Mouse (Mus musculus): ENCODE results near the gene Pwwp2b. TPM values are rescaled to one million over a fixed set of nuclear protein-coding genes. Genes with fewer than 3 reads are reported as not detected.

Pwwp2b gene
- polyA plus RNA-seq, 1 experiment from 2014 or later, result 3.7 TPM

GRCm38 (mm10) chr7:139313413-139313812, 65.1 kb downstream of the Pwwp2b start:
- Histone ChIP-seq H3K27me3 (ENCODE audit: poor library complexity, severe bottlenecking) (peaks cover 41% of the 10 kb centered on the region), H3K9me3 (no peaks in the 10 kb centered on the region), H3K4me1 (peaks cover 41% of the 10 kb centered on the region), H3K4me3 (no peak overlapping the region), H3K36me3 (replicated peaks) (no peaks in the 10 kb centered on the region), H3K27ac (no peak overlapping the region)
- 86% methylated on average over 5 of the region's 5 CpGs for WGBS
- no peak for DNase-seq (ENCODE audit: extremely low spot score, low spot score)

DNA sequence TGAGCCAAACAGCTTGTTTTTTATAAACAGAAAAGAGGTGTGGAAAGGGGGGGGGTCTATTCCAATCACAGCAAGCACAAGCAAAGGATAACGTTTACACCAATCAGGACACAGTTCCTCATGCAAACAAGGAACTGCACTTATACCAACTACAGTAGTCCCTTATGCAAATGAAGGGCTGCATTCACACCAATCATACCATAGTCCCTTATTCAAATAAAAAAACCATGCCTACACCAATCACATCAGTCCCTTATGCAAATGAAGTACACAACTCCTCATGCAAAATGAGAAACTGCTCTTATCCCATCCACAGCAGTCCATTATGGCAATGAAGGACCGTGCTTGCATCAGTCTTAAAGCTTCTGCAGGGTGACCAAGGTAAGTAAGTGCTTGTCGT, 66.4 kb downstream of the Pwwp2b start:
- Histone ChIP-seq H3K27ac (no peak overlapping the region), H3K4me3 (no peak overlapping the region), H3K36me3 (replicated peaks) (no peaks in the 10 kb centered on the region), H3K9me3 (no peaks in the 10 kb centered on the region), H3K4me1 (peaks cover 50% of the 10 kb centered on the region), H3K27me3 (ENCODE audit: poor library complexity, severe bottlenecking) (peaks cover 28% of the 10 kb centered on the region)
- 92% methylated on average over 3 of the region's 3 CpGs for WGBS
- DNase-seq (ENCODE audit: extremely low spot score, low spot score), result no peak

DNA sequence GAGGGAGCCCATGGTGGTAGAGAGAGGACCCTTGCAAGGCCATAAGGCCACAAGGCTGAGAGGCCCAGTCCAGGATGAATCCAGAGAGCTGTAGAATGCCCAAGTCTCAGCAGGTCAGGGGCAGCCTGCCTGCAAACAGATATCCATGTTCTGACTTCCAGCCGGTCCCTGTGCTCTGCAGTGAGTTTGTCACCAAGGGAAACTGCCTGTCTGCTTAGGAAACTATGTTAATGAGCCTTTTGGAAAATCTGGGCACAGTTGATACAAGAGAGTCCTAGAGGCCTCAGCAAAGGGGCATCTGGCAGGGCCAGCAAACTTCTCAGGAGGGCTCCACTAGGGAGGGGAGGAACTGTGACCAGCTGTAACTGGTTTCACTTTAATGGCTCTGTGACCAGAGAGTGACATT, 70.7 kb downstream of the Pwwp2b start:
- H3K27ac ChIP-seq, result no peak overlapping the region
- 70% methylated on average over 1 of the region's 1 CpGs for WGBS
- H3K36me3 ChIP-seq (replicated peaks), result no peaks in the 10 kb centered on the region

More for the DNA sequence above, 70.7 kb downstream of the Pwwp2b start:
- H3K4me3 ChIP-seq, result no peak overlapping the region
- H3K27me3 ChIP-seq (ENCODE audit: poor library complexity, severe bottlenecking), result peaks cover 7% of the 10 kb centered on the region; the same call in 1 of the 2 replicates
- no peaks in the 10 kb centered on the region for H3K9me3 ChIP-seq
- H3K4me1 ChIP-seq, result peaks cover 29% of the 10 kb centered on the region
- DNase-seq (ENCODE audit: extremely low spot score, low spot score), result no peak

Other genes starting within 250 kb of the Pwwp2b start
- gene Dpysl4, start 162.5 kb upstream of the Pwwp2b start, polyA plus RNA-seq (2016; fragmentation: Nextera tagmentation; extraction: Ambion mirVana), result 72.5 and 76.5 TPM in 2 replicates
- 5.1 and 7.1 TPM in 2 replicates for gene Lrrc27, start 35.5 kb upstream of the Pwwp2b start, polyA plus RNA-seq (2016; fragmentation: Nextera tagmentation; extraction: Ambion mirVana)
- 0.21 and 0.30 TPM in 2 replicates for gene Stk32c, start 35.2 kb upstream of the Pwwp2b start, polyA plus RNA-seq (2016; fragmentation: Nextera tagmentation; extraction: Ambion mirVana)
- 10.5 and 14.3 TPM in 2 replicates for gene Inpp5a, start 140.6 kb downstream of the Pwwp2b start, polyA plus RNA-seq (2016; fragmentation: Nextera tagmentation; extraction: Ambion mirVana)

All from forebrain, embryonic 10.5 days (tissue).